Mouse (Mus musculus) heart, adult 9 months (tissue): Measurements from ENCODE around the gene Tspan1.

Experiments
- DNase-seq, 2 experiments: peaks; one replicate each; pipeline ENCODE4 v3.0.0; 2022; ENCODE audit warnings: low spot score in 2 of 2

The Tspan1 gene

DNA sequence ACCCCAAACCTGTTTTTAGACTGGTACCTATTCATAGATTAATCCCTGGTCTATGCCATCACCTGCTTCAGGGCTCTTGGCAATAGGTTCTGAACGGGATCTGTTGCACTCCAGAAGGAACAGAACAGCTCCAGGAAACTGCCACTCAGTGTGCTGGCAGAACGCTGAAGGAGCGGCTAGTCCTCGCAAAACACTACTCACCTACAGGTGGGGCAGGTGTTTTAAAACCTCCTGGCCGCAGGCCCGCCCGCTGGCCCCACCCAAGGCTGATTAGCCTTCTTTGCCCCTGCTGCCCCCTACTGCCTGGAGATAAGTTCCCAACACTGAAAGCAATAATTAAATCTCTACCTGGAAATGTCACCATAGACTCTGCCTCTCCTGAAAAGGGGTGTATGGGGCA, at the start of gene Tspan1:
TSS of gene Tspan1 (minus strand) at position 198 of the 400 bp plus-strand sequence.
- DNase-seq = no peak

DNA sequence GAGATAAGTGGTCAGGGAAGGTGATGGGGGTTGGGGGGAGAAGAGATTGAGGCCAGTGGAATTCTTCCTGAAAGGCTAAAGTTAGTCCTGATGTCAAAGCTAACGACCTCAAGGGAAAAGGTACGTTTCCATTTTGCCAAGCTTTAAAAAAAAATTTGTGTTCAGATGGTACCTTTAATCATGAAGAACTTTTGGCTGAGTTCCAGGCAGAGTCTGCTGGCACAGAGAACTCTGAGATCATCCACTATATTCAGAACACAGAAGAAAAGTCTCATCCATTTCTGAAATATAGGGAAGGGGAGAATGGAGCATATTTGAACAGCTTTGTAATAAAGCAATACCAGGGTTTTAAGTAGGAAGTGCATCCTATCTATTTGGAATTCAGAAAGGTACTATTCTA, 49.6 kb upstream of the Tspan1 start:
- no peak for DNase-seq

DNA sequence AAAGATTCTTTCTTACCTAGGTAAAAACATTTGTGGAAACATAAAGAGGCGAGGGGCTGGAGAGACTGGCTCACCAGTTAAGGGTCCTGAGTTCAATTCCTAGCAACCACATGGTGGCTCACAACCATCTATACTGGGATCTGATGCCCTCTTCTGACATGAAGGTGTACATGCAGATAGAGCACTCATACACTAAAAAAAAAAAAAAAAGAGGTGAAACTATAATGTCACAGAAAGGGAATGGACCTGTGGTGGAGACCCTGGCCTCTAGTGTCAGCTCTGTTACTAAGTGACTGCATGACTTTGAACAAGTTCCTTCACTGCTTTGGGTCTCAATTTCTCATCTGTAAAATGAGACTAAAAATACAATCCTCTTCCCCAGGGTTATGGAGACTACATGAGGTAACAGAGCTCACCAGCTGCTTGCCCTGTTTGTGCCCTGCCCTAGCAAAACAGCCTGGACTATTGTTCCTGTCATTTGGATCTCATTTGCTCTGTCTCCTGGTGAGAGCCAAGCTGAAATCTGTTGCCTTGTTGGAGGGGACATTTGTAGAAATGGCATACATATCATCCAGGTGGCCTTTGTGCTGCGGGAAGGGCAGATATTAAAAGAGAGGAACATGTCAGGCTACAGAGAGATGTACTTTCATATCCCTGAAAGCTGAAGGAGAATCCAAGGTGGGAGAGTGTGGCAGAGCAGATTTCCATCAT, 48.6 kb upstream of the Tspan1 start:
- no peak for DNase-seq

DNA sequence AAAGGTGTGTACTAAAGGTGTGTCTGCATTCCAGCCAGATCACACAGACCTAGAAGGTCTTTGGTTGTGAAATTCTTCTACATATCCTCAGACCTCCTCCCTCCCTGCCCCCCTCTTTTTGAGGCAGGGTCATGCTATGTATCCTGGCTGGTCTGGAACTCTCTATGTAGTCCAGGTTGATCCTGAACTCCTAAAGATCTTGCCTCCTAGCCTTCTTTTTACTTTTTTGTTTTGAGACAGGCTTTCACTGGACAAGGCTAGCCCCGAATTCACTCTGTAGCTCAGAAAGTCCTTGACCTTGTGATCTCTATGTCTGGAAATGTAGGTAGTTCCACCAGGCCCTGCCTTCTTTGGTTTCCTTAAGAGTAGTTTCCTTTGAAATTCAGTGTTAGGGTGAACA, 41.5 kb upstream of the Tspan1 start:
- DNase-seq = no peak

DNA sequence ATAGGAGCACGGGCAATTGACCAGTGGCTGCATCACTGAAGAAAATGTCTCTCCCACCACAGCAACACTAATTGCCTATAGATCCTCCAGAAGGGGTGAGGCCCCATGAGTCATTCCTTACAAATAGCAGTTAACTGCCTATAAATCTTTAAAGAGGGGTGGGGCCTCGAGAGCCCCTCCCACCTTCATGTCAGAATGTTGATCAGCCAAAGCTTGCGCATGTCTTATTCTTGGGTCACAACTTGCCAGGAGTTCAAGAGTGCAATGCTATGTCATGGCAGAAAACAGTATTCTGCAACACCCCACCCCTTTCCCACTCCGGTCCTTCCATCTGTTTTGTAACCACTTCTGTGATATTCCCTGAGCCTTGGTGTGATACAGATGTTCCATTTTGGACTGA, 39.1 kb upstream of the Tspan1 start:
- no peak for DNase-seq

DNA sequence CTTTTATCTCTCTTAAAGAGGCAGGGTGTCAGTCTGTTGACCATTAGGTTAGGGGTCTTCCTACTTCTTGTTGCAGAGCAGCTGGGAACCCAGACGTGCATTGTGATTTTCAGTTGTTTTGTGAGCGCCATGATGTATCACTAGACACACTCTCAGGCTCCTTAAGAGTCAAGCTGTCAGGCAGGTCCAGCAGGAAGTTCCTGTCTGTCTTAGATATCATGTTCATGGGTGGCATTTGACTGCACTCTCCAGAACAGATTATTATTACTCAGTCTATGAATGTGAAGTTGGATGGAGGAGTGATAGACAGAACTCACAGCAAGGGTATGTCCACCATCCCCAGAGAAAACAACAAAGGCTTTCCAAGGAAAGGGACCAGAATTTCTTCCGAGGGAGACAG, 37.0 kb upstream of the Tspan1 start:
- no peak for DNase-seq

DNA sequence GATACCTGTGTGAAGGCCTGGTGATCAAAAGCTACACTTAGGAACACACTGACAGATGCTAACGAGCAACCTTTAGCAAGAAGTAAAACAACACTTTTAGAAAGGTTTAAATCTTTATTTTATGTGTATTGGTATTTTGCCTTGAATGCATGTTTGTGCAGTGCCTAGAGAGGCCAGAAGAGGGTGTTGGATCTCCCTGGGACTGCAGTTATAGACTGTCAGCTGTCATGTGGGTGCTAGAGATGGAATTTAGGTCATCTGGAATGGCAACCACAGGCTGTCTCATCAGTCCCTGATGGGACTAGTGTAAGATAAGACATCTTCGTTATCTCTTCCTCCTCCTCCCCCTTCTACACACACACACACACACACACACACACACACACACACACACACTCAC, 31.0 kb upstream of the Tspan1 start:
- no peak for DNase-seq

DNA sequence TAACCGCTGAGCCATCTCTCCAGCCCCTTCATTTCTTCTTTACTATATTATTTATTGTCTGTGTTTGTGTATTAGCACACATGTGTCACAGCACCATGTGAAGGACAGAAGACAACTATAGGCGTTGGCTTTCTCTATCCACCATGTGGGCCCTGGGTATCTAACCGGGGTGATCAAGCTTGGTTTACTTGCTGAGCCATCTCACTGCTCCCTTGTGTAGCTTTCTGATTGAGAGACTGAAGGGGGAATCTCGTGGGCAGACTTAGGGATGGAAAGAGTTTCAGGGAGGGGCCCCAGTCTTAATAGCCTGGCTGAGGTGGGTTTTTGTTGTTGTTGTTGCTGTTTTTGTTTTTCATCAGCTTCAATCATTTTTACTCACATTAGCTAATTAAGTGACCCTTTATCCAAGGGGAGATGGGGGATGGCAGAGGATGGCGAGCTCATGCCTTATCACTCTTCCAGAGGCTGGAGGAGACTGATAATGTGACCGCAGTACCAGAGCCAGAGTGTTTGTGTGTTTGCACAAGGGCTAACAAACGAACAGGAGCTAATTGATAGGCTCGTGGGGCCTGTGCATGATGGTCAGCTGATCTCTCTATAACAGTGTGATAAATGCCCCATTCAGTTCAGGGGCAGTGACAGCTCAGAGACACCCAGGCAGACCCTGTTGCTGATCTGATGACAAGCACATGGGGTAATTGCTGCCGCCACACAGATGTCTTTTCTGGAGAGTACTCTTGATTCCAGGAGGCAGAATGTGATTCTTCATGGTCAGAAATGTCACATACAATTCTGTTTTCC, 26.4 kb upstream of the Tspan1 start:
- DNase-seq = no peak

DNA sequence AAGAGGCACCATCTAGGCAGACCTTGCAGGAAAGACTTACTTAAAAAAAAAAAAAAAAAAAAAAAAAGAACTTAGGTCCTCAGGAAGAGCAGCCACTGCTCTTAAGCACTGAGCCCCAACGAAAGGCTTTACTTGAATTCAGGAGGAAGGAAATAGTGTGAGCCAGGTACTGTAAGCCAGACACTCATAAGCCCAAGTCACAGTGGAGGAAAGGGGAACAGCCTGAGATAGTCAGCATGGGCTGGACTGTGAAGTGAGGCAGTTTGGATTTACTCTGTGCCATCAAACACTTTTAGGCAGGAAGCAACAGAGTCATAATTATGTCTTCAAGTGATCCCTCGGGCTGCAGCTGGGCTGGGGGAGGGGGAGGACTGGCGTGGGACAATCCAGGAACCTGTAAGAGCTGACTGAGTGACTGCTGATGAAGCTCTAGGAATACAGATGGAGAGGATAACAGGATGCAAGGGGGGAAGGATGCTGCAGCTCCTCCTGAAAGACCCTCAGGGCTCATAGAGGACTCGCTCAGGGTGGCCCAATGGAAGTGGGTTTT, 25.0 kb upstream of the Tspan1 start:
- DNase-seq = peak; percentile 6 to 35

DNA sequence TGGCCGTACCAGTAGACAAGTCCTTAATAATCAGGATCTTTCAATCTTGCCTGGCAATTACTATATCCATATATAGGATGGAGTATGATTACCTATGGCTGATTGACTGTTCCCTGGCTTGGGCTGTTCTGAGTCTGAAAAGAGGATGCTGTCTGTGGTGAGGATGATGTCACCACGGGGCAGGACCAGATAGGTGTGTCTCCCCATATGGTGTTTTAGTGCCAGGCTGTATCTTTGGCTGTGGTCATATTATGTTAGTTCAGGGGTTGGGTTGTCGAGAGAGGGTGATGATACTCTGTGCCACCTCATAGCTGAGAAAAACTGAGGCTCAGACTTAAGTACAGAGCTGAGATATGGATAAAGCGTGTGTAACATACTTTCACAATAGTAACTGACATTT, 17.7 kb upstream of the Tspan1 start:
- no peak for DNase-seq

DNA sequence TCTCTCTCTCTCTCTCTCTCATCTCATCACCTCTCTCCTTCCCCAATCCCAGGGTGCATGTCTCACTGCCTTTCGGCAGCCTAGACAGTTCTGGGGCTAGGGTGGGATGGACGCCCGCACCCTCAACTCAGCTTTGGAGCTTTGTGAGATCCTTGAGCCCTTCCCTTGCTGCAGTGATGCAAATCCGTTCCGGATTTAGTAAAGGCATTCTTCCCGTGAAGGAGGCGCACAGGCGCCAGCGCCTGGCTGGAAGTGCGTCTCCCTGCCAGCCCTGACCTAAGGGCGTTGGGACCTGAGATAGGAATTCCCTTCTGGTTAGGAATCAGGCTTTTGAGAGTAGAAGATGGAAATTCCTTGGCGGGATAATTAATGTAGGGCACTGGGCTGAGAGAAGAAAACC, 15.3 kb upstream of the Tspan1 start:
- DNase-seq = peak; percentile 54 to 63

DNA sequence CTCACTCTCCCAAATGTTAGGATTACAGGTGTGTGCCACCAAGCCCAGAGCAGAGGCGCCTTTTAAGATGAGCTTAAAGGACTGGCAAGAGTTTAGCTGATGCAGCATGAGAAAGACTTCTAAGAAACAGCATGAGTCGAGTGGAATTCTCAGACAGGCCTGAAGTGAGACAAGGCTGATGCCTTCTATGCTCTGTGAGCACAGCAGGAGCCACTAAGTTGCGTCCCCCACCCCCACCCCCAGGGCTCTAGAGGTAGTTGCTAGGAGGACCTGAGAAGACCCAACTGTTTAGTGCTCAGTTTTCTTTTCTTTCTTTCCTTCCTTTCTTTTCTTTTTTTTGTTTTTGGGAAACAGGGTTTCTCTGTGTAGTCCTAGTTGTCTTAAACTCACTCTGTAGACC, 14.7 kb upstream of the Tspan1 start:
- DNase-seq = no peak

DNA sequence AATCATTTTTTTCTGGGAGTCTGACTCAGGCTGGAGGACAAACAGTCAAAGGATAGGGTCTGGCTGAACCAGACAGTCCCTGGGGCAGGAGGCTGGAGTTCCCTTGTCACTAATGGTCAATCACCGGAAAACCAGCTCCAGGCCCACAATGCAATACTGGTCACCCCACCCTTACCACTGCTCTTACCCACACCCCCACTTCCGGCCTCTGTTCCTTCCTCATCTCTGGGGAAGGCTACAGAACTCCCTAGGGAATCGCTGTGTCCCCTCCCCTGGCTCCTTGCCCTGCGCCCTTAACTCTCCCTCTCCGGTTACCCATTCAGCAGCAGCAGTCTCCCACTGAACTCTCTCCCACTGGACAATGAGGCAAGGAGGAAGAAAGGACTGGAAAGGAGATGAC, 9.7 kb upstream of the Tspan1 start:
- DNase-seq = peak; percentile 90 to 92

DNA sequence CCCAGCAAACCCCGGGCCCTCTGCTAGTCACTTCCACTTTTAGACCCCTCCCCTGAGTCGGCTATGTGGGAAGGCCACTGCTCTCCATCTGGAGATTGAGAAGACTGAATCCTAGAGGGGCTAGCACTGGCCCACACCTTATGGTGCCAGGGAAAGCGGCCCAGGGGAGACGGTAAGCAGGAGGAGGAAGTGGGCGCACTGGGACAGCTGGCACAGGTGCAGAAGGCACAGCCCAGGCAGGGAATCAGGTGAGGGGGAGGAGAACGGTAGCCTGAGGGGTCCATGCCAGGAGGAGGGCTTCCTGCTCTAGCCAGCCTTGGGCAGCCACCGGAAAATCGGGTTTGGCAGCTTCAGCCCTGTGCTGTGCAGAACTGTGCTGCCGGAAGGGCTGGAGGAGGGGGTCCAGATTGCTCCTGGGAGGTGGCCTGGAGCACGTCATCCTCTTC, 9.2 kb upstream of the Tspan1 start:
- peak; percentile 64 to 81 for DNase-seq

DNA sequence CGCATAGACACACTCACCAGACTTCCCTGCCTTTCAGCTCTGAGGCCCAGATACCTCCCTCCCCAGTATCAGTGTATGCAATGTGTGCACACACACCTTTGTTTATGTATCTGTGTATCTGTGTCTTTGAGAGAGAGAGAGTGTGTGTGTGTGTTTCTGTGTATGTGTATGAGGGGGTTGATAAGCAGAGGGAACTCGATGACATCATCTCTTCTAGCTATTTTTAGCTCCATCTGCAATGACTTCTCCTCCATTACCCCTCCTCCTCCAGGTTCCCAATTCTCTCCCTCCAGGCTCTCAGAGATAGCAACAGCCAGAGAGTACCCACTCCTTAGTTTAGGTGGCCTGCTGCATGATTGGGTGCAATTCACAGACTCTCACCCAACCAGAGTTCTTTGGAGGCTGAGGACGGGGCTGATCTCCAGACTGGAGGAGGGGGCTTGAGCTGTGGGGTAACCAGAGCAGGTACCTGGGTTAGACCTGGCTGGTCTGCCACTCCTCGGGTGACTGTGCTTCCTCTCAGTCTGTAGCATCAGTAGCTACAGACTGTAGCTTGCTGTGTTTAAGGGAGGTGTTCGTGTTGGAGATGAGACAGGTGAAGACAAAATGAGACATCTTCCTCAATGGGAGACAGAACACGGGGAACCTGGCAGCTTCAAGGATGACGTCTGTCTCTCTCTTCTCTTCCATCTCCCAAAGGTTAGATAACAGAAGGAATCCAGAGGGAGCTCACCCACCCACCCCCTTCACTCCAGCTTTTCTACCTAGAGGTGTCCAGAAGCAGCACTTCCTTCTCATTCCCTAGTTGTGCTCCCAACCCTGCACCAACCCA, 8.5 kb upstream of the Tspan1 start:
- no peak for DNase-seq

DNA sequence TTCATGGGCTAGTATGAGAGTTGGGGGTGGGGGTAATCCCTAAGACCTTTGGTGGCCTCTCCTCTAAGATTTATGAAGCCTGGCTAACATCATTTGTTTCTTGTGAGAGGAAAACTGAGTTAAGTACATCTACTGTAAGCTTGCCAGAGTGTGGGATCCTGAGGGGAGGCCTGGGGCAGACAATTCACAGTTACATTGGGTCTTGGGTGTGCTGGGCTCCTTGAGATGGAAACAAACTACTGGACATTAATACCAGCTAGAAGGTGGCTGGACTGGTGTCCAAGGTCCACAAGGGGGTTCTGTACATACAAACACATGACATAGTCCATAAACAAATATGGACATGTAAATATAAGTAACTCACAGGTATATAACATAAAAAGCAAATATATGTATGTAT, 7.7 kb upstream of the Tspan1 start:
- no peak for DNase-seq

DNA sequence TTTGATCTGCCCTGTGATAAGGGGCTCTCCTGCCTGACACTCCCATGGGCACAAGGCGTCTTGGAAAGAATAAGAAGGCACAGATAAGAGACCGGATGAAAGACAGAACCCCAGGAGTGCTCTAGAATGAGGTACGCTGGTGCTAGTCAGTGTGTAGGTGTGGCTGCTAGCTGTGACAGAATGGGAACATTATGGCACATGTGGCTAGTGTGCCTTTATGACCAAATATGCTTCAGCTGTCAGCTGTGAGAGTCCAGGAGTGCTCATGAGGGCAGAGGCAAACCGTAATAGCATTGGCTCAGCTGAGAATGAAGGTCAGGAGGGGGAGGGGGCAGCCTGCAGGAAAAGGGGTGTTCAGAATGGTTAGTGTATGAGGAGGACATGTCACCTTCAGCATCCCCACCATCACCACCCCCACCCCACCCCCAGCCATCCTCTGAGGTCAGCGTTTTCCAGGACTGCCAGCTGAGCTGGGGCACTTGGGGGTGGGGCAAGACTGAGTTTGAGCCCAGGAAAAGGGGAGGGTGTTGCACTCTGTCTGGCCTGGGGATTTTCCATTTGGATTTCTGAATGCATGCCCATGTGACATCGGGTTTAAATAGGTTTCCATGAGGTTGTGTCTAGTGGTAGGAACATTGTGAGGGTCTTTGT, 7.2 kb upstream of the Tspan1 start:
- peak in 1 of 2 experiments; percentile 26 for DNase-seq

DNA sequence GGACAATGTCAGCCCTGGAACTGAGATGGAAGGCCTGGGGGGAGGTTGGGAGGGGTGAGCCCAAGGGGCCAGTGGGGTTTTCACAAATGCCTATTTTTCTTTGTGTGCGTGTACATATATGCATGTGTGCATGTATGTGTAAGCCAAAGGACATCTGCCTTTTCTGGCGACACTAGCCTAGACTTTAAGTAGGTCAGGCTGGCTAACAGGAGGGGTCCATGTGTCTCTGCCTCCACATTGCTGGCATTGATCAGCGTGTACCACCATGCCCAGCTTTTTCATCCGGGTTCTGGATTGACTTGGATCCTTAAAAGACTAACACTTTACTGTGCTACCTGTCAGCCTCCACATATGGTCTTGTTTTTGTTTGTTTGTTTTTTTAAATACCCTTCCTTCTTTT, 6.4 kb upstream of the Tspan1 start:
- DNase-seq = no peak

DNA sequence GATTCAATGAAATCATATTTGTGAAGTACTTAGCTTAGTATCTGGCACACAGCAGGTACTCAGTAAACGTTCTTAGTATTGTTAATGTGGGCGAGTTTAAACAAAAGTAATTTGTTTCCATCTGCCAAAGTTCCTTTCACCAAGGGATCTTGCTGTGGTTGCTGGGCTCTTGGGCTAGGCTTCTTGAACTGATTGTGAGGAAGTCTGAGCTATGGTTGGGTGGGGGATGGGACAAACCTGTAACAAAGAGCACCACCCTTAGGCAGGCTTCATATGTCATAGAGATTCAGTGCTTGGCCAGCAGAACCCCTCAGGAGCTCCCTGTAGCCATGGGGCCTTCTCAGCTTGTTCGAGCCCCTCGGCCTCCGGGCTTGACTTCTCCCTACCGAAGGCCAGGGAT, 5.7 kb upstream of the Tspan1 start, which contains the start of the genes 1700042G07Rik and Gm49337:
TSS of gene 1700042G07Rik (plus strand) at position 301 of the 400 bp plus-strand sequence.
TSS of gene Gm49337 (plus strand) at position 313 of the 400 bp plus-strand sequence.
- no peak for DNase-seq

DNA sequence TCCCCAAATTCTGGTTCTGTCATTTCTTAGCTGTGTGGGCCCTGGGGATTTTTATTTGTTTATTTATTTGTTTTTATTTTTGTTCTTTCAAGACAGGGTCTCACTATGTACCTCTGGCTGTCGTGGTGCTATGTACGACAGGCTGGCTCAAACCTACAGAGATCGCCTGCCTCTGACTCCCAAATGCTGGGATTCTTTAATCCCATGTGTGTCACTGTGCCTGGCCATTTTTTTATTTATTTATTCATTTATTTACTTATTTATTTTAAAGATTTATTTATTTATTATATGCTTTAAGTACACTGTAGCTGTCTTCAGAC, 1.9 kb upstream of the Tspan1 start:
- DNase-seq = no peak

DNA sequence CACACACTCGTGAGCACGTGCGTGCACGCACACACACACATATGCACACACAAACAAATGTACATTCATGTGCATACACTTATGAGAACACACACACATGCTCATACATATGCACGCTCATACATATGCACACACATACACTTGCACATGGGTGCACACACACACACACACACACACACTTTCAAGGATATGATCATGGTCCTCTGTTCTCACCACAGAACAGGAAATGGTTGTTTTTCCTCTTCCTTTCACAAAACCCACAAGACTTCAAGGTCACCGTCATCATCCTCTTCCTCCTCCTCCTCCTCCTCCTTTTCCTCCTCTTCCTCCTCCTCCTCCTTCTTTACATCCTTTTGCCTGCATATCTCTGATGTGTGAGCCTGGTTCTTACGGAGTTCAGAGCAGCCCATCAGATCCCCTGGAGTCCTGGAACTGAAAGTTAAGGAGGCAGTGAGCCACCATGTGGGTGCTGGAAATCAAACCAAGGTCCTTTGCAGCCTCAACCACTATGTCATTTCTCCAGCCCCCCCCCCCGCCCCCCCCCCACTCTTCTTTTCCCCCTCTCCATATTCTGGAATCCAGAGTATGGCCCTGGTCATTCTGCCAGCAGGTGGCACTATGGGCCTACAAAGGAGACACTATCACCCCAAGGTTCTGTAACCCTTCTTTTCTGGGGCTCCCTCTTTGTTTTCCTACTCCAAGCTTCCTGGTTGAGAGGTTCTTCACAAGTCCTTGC, 1.4 kb upstream of the Tspan1 start:
- peak; percentile 44 to 57 for DNase-seq
